Mouse (Mus musculus): ENCODE results near the gene Sirt3.

GRCm38 (mm10) chr7:140853386-140853785 lies 28.7 kb downstream of the Sirt3 start:
- TF ChIP-seq CTCF (IDR thresholded peaks at IDR 0.05; ENCODE audit: control insufficient read depth, insufficient read depth, insufficient read length) (no peak), USF1 (IDR thresholded peaks at IDR 0.05; ENCODE audit: low read depth) (no peak), MAX (IDR thresholded peaks at IDR 0.05) (no peak), MYOD1 (IDR thresholded peaks at IDR 0.05; ENCODE audit: control insufficient read depth, insufficient read length, low read depth) (no peak), CEBPB (IDR thresholded peaks at IDR 0.05; ENCODE audit: low read depth) (no peak), MYOG (IDR thresholded peaks at IDR 0.05; ENCODE audit: control insufficient read depth, extremely low read depth, insufficient read length) (no peak)

Data from C2C12 (cell line).